Comparison of ENCODE assay signal across 15 mouse cellular contexts in genomic region chr4:32952681-32953080, GRCm38 (mm10). TPM values are rescaled to one million over a fixed set of nuclear protein-coding genes. Genes with fewer than 3 reads are reported as not detected.
DNase-seq lines count a peak whose midpoint lies in the region; ATAC-seq and TF ChIP-seq lines count a peak whose summit lies in the region.
"Had no signal": no experiment of that assay in that cellular context is flagged by ENCODE, and none has a peak within 500 bp of the region (broad histone marks: within the 10 kb centered on the region; RNA-seq: fewer than 3 reads in every experiment).

No protein-coding gene starts in this region.

- TF ChIP-seq CTCF in lung, postnatal 0 days (IDR thresholded peaks at IDR 0.05), result no peak
- no peak for TF ChIP-seq CTCF in hindbrain, postnatal 0 days (IDR thresholded peaks at IDR 0.05; ENCODE audit: low read depth)

- TF ChIP-seq EP300 in lung, postnatal 0 days (IDR thresholded peaks at IDR 0.05), result no peak

- no peak overlapping the region for H3K9ac ChIP-seq in heart, embryonic 12.5 days
- no peak overlapping the region for H3K9ac ChIP-seq in lung, postnatal 0 days (replicated peaks; ENCODE audit: low read depth)
- no peak overlapping the region for H3K9ac ChIP-seq in hindbrain, postnatal 0 days (replicated peaks; ENCODE audit: low read length)
- no peak overlapping the region for H3K9ac ChIP-seq in stomach, embryonic 15.5 days

- no peak for DNase-seq in heart, postnatal 25 days (ENCODE audit: low spot score)
- DNase-seq in lung, postnatal 0 days (ENCODE audit: low spot score), result no peak
- DNase-seq in lung, postnatal 4 days, result no peak
- DNase-seq in hindbrain, postnatal 0 days (ENCODE audit: low spot score), result peak; percentile 23
- DNase-seq in urinary bladder, postnatal 14 days (ENCODE audit: low spot score), result no peak
- no peak for DNase-seq in adrenal gland, adult 2 months
- DNase-seq: adrenal gland, postnatal 10 days; B cell, adult 2 months; cerebellum, adult 18-20 months; layer of hippocampus, adult 9-11 months; right cerebral cortex, adult 18-20 months had no signal

- H3K9me3 ChIP-seq in heart, embryonic 12.5 days (replicated peaks), result no peaks in the 10 kb centered on the region; the same call in 1 of the 2 replicates
- no peaks in the 10 kb centered on the region for H3K9me3 ChIP-seq in lung, postnatal 0 days (ENCODE audit: low read length)
- no peaks in the 10 kb centered on the region for H3K9me3 ChIP-seq in hindbrain, postnatal 0 days (ENCODE audit: low read length)
- H3K9me3 ChIP-seq in stomach, embryonic 15.5 days, result no peaks in the 10 kb centered on the region

- H3K4me2 ChIP-seq in heart, embryonic 12.5 days, result peak overlapping the region; percentile 89
- peak overlapping the region; percentile 1; the same call in 1 of the 2 replicates for H3K4me2 ChIP-seq in lung, postnatal 0 days (replicated peaks; ENCODE audit: low read depth, low read length)
- peak overlapping the region; percentile 95; the same call in 1 of the 2 replicates for H3K4me2 ChIP-seq in hindbrain, postnatal 0 days (ENCODE audit: low read depth, low read length)
- H3K4me2 ChIP-seq in stomach, embryonic 15.5 days, result peak overlapping the region; percentile 99; the same call in 1 of the 2 replicates

- intact Hi-C loops in heart, postnatal 25 days (cut with DNase I), result loop anchor here (5.0 kb wide), 2 partner anchors 165 to 190 kb away; no protein-coding TSS in a partner anchor

- H3K36me3 ChIP-seq in heart, embryonic 12.5 days, result no peaks in the 10 kb centered on the region
- H3K36me3 ChIP-seq in lung, postnatal 0 days (ENCODE audit: insufficient read depth, low read length), result no peaks in the 10 kb centered on the region
- no peaks in the 10 kb centered on the region for H3K36me3 ChIP-seq in hindbrain, postnatal 0 days (ENCODE audit: insufficient read depth, low read length)
- no peaks in the 10 kb centered on the region for H3K36me3 ChIP-seq in stomach, embryonic 15.5 days

- WGBS in heart, embryonic 12.5 days, result 11% methylated on average over 7 of the region's 7 CpGs
- WGBS in lung, postnatal 0 days, result 5% methylated on average over 7 of the region's 7 CpGs
- 17% methylated on average over 7 of the region's 7 CpGs for WGBS in hindbrain, postnatal 0 days
- 6% methylated on average over 7 of the region's 7 CpGs for WGBS in stomach, embryonic 15.5 days

- no peak overlapping the region for H3K27ac ChIP-seq in heart, embryonic 12.5 days (ENCODE audit: poor library complexity, severe bottlenecking)
- no peak overlapping the region for H3K27ac ChIP-seq in lung, postnatal 0 days (ENCODE audit: low read length)
- no peak overlapping the region for H3K27ac ChIP-seq in hindbrain, postnatal 0 days
- H3K27ac ChIP-seq in stomach, embryonic 15.5 days, result no peak overlapping the region

- H3K4me3 ChIP-seq in heart, embryonic 12.5 days, result no peak overlapping the region
- H3K4me3 ChIP-seq in lung, postnatal 0 days (ENCODE audit: low read depth, low read length), result no peak overlapping the region
- no peak overlapping the region for H3K4me3 ChIP-seq in hindbrain, postnatal 0 days (ENCODE audit: low read length)
- H3K4me3 ChIP-seq in stomach, embryonic 15.5 days (replicated peaks), result 0 out of 2 replicates have a peak overlapping the region, but pooled peaks have one; percentile 2

- peaks cover 26% of the 10 kb centered on the region for H3K4me1 ChIP-seq in heart, embryonic 12.5 days (replicated peaks)
- peaks cover 6% of the 10 kb centered on the region; the same call in 1 of the 2 replicates for H3K4me1 ChIP-seq in lung, postnatal 0 days (ENCODE audit: insufficient read depth, low read depth, low read length)
- no peaks in the 10 kb centered on the region for H3K4me1 ChIP-seq in hindbrain, postnatal 0 days (ENCODE audit: insufficient read depth, low read length)
- peaks cover 5% of the 10 kb centered on the region; the same call in 1 of the 2 replicates for H3K4me1 ChIP-seq in stomach, embryonic 15.5 days

- peaks cover 4% of the 10 kb centered on the region; the same call in 1 of the 2 replicates for H3K27me3 ChIP-seq in heart, embryonic 12.5 days (replicated peaks)
- peaks cover 9% of the 10 kb centered on the region; the same call in 1 of the 2 replicates for H3K27me3 ChIP-seq in lung, postnatal 0 days (replicated peaks; ENCODE audit: insufficient read depth, low read length)
- H3K27me3 ChIP-seq in hindbrain, postnatal 0 days (ENCODE audit: insufficient read depth, low read length), result no peaks in the 10 kb centered on the region
- peaks cover 8% of the 10 kb centered on the region; the same call in 1 of the 2 replicates for H3K27me3 ChIP-seq in stomach, embryonic 15.5 days (replicated peaks)

- no peak for ATAC-seq in heart, embryonic 12.5 days (ENCODE audit: insufficient number of reproducible peaks, low FRiP score)
- ATAC-seq in lung, postnatal 0 days, result no peak
- ATAC-seq in hindbrain, postnatal 0 days, result no peak
- ATAC-seq in stomach, embryonic 15.5 days (ENCODE audit: insufficient read depth, low FRiP score, low read depth), result no peak
- ATAC-seq: midbrain, embryonic 16.5 days had no signal

RNA-seq across cellular contexts. Expression of gene Ankrd6, which starts 2.0 kb away (rescaled TPM):
- polyA plus RNA-seq in heart, embryonic 12.5 days (2016; fragmentation: Nextera tagmentation; extraction: Ambion mirVana), result 7.0 and 7.7 TPM in 2 replicates
- 1 to 10 TPM; 2.7 to 3.7 TPM for total RNA-seq in heart, postnatal 25 days (2021)
- polyA plus RNA-seq in lung, postnatal 0 days (2015; fragmentation: Nextera tagmentation; extraction: Ambion mirVana), result 1.2 and 1.3 TPM in 2 replicates
- 26.5 and 32.3 TPM in 2 replicates for total RNA-seq in hindbrain, postnatal 0 days (2014; rRNA removed)
- polyA plus RNA-seq in hindbrain, postnatal 0 days (2015; fragmentation: Nextera tagmentation; extraction: Ambion mirVana), result 17.3 and 18.3 TPM in 2 replicates
- 4.5 and 5.4 TPM in 2 replicates for polyA plus RNA-seq in stomach, embryonic 15.5 days (2015; fragmentation: Nextera tagmentation; extraction: Ambion mirVana)
- total RNA-seq in adrenal gland, adult 2 months (2021), result 1 to 10 TPM; 2.2 to 4.6 TPM
- 0.56 and 0.75 TPM in 2 replicates for polyA plus RNA-seq in adrenal gland, adult 2 months (2012; rRNA removed)

RNA-seq across cellular contexts. Expression of gene Rragd, which starts 30.2 kb away (rescaled TPM):
- polyA plus RNA-seq in heart, embryonic 12.5 days (2016; fragmentation: Nextera tagmentation; extraction: Ambion mirVana), result 61.2 and 64.1 TPM in 2 replicates
- 10 to 100 TPM; 75.9 to 79.1 TPM for total RNA-seq in heart, postnatal 25 days (2021)
- 5.6 and 7.8 TPM in 2 replicates for polyA plus RNA-seq in lung, postnatal 0 days (2015; fragmentation: Nextera tagmentation; extraction: Ambion mirVana)
- total RNA-seq in hindbrain, postnatal 0 days (2014; rRNA removed), result 37.1 and 37.5 TPM in 2 replicates
- 26.1 and 29.3 TPM in 2 replicates for polyA plus RNA-seq in hindbrain, postnatal 0 days (2015; fragmentation: Nextera tagmentation; extraction: Ambion mirVana)
- polyA plus RNA-seq in stomach, embryonic 15.5 days (2015; fragmentation: Nextera tagmentation; extraction: Ambion mirVana), result 8.9 and 13.0 TPM in 2 replicates
- 10 to 100 TPM in 1 of 2 experiments, 1 to 10 TPM in 1; 7.9 to 14.7 TPM for total RNA-seq in adrenal gland, adult 2 months (2021)
- 1.0 and 1.1 TPM in 2 replicates for polyA plus RNA-seq in adrenal gland, adult 2 months (2012; rRNA removed)
- total RNA-seq: granulocyte monocyte progenitor cell, adult 5-6 weeks had no signal

Comparison
In these comparisons a context has a peak if more than half of its experiments do, and no peak if none do; other contexts are left out.
1. H3K4me2 ChIP-seq: peak in every context shown above with its lines; median percentile 99 in stomach, embryonic 15.5 days; 95 in hindbrain, postnatal 0 days; 89 in heart, embryonic 12.5 days; 1 in lung, postnatal 0 days.